Mouse (Mus musculus): ENCODE measurements around the gene Dctn2. TPM values are rescaled to one million over a fixed set of nuclear protein-coding genes. Genes with fewer than 3 reads are reported as not detected.

Dctn2 gene
- polyA plus RNA-seq (2014; fragmentation: Nextera tagmentation; extraction: Ambion mirVana), result 196 and 206 TPM in 2 replicates

DNA sequence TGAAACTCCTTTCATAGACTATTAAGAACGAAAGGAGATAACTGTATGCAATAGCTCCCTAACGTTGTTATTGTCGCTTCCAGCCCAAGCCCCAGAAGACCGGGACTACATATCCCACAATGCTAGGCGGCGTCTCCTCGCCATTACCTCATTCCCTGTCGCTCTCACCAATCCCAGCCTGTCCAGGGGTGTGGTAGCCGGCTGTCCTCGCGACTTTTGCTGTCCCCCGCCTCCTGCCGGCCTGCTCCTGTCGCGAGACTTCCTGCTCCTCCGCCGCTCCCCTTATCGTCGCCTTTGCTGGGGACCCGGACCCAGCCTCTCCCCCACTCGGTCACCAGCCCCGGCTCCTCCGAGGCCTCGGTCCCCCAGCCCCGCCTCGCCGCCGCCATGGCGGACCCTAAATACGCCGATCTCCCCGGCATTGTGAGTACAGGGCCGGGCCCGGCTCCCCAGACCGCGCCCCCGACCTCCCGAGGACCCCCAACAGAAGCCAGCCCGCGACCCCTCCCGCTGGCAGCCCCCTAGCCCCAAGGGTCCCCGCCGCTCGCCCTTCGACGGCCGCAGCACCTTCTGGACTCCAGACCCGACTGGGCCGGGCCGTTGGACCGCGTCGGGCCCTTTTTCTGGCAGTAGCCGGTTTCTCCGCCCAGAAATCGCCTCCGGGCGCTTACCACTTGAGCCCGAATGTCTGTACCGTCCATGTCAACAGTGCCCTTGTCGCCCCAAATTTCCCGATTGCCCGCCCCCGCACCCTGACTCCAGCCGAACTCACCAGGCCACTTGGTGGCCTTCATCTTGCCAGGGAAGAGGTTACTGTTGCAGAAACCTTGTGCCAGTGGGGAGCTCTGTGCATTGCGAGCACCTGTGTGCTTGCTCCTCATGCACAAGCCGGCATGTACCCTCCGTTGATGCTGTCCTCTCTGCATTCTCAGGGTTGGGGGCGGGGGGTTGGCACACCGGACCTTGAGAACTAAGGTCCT, at the start of gene Dctn2:
TSS of gene Dctn2 (plus strand) at position 257 of the 980 bp plus-strand sequence.
- Histone ChIP-seq H3K36me3 (ENCODE audit: control insufficient read depth, insufficient read depth, low read length) (peaks cover 3% of the 10 kb centered on the region; the same call in 1 of the 2 replicates), H3K4me3 (ENCODE audit: low read depth, low read length) (peak within 1 kb of the TSS; percentile 98), H3K9ac (ENCODE audit: low read length) (peak within 1 kb of the TSS; percentile 99), H3K9me3 (ENCODE audit: control insufficient read depth, low read length) (no peaks in the 10 kb centered on the region), H3K4me2 (peak within 1 kb of the TSS; percentile 96), H3K27me3 (ENCODE audit: control insufficient read depth, insufficient read depth, low read length) (peaks cover 21% of the 10 kb centered on the region), H3K27ac (ENCODE audit: low read depth, low read length) (peak within 1 kb of the TSS; percentile 71), H3K4me1 (ENCODE audit: control insufficient read depth, insufficient read depth, low read length) (peaks cover 13% of the 10 kb centered on the region)
- ATAC-seq (ENCODE audit: low FRiP score), result peak; percentile 98
- peak; percentile 98 for DNase-seq (ENCODE audit: low spot score, missing footprints)
- WGBS, result under 1% methylated on average over 70 of the region's 70 CpGs

DNA sequence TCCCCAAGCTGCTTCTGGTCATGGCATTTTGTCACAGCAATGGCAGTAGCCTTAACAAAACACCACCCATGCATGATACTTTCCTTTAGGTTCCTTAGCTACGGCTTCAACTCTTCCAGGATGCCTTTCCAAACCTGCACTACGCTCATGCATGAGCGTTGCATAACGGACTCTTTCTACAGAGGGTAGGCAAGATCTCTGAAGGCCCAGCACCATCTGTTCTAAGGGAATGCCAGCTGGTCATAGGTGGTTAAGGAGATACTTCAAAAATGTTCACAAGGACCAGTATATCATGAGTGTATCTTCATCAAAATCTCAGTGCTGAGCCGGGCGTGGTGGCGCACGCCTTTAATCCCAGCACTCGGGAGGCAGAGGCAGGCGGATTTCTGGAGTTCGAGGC, 49.7 kb upstream of the Dctn2 start:
- H3K36me3 ChIP-seq (ENCODE audit: control insufficient read depth, insufficient read depth, low read length), result no peaks in the 10 kb centered on the region
- ATAC-seq (ENCODE audit: low FRiP score), result no peak
- no peak overlapping the region for H3K27ac ChIP-seq (ENCODE audit: low read depth, low read length)
- H3K9me3 ChIP-seq (ENCODE audit: control insufficient read depth, low read length), result no peaks in the 10 kb centered on the region
- no peak for DNase-seq (ENCODE audit: low spot score, missing footprints)
- no peak overlapping the region for H3K4me3 ChIP-seq (ENCODE audit: low read depth, low read length)
- 95% methylated on average over 11 of the region's 11 CpGs for WGBS
- no peaks in the 10 kb centered on the region for H3K27me3 ChIP-seq (ENCODE audit: control insufficient read depth, insufficient read depth, low read length)
- no peaks in the 10 kb centered on the region for H3K4me1 ChIP-seq (ENCODE audit: control insufficient read depth, insufficient read depth, low read length)
- no peak overlapping the region for H3K9ac ChIP-seq (ENCODE audit: low read length)
- H3K4me2 ChIP-seq, result no peak overlapping the region

DNA sequence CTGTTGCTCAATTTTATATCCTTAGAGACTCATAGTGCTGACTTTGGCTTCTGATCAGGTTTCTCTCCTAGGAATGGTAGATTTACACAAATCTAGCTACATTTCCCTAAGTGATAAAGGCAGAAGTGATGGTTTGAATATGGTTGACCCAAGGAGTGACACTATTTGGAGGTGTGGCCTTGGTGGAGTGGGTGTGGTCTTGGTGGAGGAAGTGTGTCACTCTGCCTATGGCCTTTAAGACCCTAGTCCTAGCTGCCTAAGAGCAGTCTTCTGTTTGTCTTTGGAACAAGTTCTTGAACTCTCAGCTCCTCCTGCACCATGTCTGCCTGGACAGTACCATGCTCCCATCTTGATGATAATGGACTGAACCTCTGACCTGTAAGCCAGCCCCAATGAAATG, 49.0 kb upstream of the Dctn2 start:
- no peaks in the 10 kb centered on the region for H3K36me3 ChIP-seq (ENCODE audit: control insufficient read depth, insufficient read depth, low read length)
- no peaks in the 10 kb centered on the region for H3K9me3 ChIP-seq (ENCODE audit: control insufficient read depth, low read length)
- H3K4me1 ChIP-seq (ENCODE audit: control insufficient read depth, insufficient read depth, low read length), result no peaks in the 10 kb centered on the region
- DNase-seq (ENCODE audit: low spot score, missing footprints), result no peak
- no peak overlapping the region for H3K27ac ChIP-seq (ENCODE audit: low read depth, low read length)
- ATAC-seq (ENCODE audit: low FRiP score), result no peak
- H3K4me3 ChIP-seq (ENCODE audit: low read depth, low read length), result no peak overlapping the region
- H3K4me2 ChIP-seq, result no peak overlapping the region
- H3K9ac ChIP-seq (ENCODE audit: low read length), result no peak overlapping the region
- no peaks in the 10 kb centered on the region for H3K27me3 ChIP-seq (ENCODE audit: control insufficient read depth, insufficient read depth, low read length)

DNA sequence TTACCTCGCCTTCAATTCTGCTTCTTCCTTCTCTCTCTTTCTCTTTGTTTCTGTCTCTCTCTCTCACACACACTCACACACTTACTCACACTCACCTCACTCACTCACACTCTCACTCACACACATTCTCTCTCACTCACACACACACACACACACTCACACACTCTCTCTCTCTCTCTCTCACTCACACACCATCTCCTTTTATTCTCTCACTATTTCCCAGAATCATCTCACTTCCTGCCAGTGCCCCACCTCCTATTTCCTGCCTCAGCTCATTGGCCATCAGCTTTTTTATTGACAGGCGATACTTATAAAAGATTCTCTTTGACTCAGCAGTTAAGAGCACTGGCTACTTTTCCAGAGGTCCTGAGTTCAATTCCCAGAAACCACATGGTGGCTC, 47.8 kb upstream of the Dctn2 start:
- Histone ChIP-seq H3K4me3 (ENCODE audit: low read depth, low read length) (no peak overlapping the region), H3K4me2 (no peak overlapping the region), H3K9ac (ENCODE audit: low read length) (no peak overlapping the region), H3K36me3 (ENCODE audit: control insufficient read depth, insufficient read depth, low read length) (no peaks in the 10 kb centered on the region), H3K4me1 (ENCODE audit: control insufficient read depth, insufficient read depth, low read length) (no peaks in the 10 kb centered on the region), H3K27ac (ENCODE audit: low read depth, low read length) (no peak overlapping the region), H3K27me3 (ENCODE audit: control insufficient read depth, insufficient read depth, low read length) (no peaks in the 10 kb centered on the region), H3K9me3 (ENCODE audit: control insufficient read depth, low read length) (no peaks in the 10 kb centered on the region)
- WGBS, result 89% methylated on average over 2 of the region's 2 CpGs
- DNase-seq (ENCODE audit: low spot score, missing footprints) (no peak), ATAC-seq (ENCODE audit: low FRiP score) (no peak)

DNA sequence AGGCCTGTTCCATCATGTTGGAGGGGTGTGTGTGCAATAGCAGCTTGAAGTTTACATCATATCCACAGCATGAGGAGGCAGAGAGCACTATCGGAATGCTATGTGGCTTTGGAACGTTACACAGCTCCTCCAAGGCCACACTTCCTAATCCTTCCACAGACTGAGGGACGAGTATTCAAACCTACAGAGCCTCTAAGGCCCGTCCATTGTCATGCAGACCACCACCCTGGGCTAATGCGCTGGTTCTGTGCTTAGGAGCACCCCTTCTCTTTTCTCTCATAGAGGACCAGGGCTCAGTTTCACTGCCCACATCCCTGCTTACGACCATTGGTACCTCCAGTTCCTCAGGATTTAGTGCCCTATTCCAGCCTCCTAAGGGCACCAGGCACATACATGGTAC, 41.0 kb upstream of the Dctn2 start:
- WGBS, result 25% methylated on average over 6 of the region's 6 CpGs
- Histone ChIP-seq H3K9ac (ENCODE audit: low read length) (no peak overlapping the region), H3K4me3 (ENCODE audit: low read depth, low read length) (no peak overlapping the region), H3K9me3 (ENCODE audit: control insufficient read depth, low read length) (no peaks in the 10 kb centered on the region), H3K4me2 (no peak overlapping the region), H3K4me1 (ENCODE audit: control insufficient read depth, insufficient read depth, low read length) (no peaks in the 10 kb centered on the region), H3K27ac (ENCODE audit: low read depth, low read length) (no peak overlapping the region), H3K27me3 (ENCODE audit: control insufficient read depth, insufficient read depth, low read length) (no peaks in the 10 kb centered on the region; the same call in 1 of the 2 replicates), H3K36me3 (ENCODE audit: control insufficient read depth, insufficient read depth, low read length) (no peaks in the 10 kb centered on the region)
- no peak for ATAC-seq (ENCODE audit: low FRiP score)
- DNase-seq (ENCODE audit: low spot score, missing footprints), result no peak

DNA sequence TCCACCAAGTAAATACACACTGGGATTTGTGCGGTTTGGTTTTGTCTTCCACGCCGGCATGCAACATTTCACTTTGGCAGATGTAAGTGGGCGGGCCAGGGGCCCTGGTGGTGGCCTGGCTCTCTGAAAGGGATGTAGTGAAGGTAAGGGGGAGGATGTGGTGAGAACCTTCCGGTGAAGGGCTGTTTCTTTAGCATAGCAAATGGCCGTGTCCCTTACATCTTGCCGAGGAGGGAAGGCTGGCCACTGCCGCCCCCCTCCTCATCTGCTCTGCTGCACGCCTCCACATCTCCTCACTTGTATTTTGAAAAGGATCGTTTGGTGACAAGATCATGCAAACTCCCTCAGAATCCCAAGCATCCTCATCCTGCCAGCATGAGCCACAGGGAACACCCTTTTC, 40.4 kb upstream of the Dctn2 start:
- DNase-seq (ENCODE audit: low spot score, missing footprints) (no peak), ATAC-seq (ENCODE audit: low FRiP score) (no peak)
- Histone ChIP-seq H3K4me1 (ENCODE audit: control insufficient read depth, insufficient read depth, low read length) (no peaks in the 10 kb centered on the region), H3K27ac (ENCODE audit: low read depth, low read length) (no peak overlapping the region), H3K9me3 (ENCODE audit: control insufficient read depth, low read length) (no peaks in the 10 kb centered on the region), H3K27me3 (ENCODE audit: control insufficient read depth, insufficient read depth, low read length) (no peaks in the 10 kb centered on the region; the same call in 1 of the 2 replicates), H3K4me3 (ENCODE audit: low read depth, low read length) (no peak overlapping the region), H3K9ac (ENCODE audit: low read length) (no peak overlapping the region), H3K36me3 (ENCODE audit: control insufficient read depth, insufficient read depth, low read length) (no peaks in the 10 kb centered on the region), H3K4me2 (no peak overlapping the region)
- WGBS, result 29% methylated on average over 10 of the region's 10 CpGs

DNA sequence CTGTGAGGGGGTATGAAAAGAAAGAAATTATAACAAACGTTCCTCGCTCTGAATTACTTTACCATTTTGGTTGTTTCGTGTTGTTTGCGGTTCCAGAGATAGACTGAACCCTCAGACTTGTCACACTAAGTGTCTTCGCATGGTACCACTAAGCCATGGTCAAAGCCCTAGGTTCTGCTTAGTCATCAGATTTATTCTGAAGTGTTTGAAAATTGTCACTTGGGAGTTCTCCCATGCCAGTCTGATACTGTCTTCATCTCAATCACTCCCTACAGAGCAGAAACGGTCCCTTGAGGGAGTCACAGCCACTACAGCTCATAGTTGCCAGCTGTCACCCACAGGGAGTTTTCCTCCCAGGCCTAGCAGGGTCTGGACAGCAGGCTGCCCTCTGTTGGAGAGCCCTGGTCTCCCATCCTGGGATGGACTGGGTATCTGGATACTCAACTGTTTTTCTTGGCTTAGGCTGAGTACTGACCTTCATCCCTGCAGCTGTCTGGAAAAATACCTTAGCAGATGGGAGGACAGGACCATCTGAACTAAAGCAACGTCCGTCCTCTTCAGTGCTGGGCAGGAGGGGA, 39.8 kb upstream of the Dctn2 start:
- Histone ChIP-seq H3K4me2 (no peak overlapping the region), H3K9me3 (ENCODE audit: control insufficient read depth, low read length) (no peaks in the 10 kb centered on the region), H3K27me3 (ENCODE audit: control insufficient read depth, insufficient read depth, low read length) (no peaks in the 10 kb centered on the region; the same call in 1 of the 2 replicates), H3K4me1 (ENCODE audit: control insufficient read depth, insufficient read depth, low read length) (no peaks in the 10 kb centered on the region), H3K36me3 (ENCODE audit: control insufficient read depth, insufficient read depth, low read length) (no peaks in the 10 kb centered on the region), H3K4me3 (ENCODE audit: low read depth, low read length) (no peak overlapping the region), H3K9ac (ENCODE audit: low read length) (no peak overlapping the region), H3K27ac (ENCODE audit: low read depth, low read length) (no peak overlapping the region)
- DNase-seq (ENCODE audit: low spot score, missing footprints), result no peak
- 75% methylated on average over 8 of the region's 8 CpGs for WGBS
- peak; percentile 35; the same call in 1 of the 2 replicates for ATAC-seq (ENCODE audit: low FRiP score)

DNA sequence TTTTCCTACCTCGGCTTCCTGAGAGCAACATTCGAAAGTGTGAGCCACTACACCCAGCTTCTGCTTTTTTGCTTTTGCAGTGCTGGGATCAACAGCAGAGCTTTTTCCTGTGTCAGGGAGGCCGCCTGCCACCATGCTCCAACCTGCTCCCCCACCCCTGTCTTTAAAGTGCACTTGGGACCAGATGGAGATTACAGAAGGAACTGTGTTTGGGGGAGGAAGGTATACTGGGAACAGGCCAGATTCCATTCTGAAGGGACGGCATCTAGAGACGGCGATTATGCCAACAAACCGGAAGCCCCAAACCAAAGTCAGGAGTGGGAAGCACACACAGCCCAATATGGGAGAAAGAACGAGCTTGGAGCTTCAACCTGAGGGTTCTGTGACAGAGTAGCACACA, 39.0 kb upstream of the Dctn2 start:
- Histone ChIP-seq H3K4me3 (ENCODE audit: low read depth, low read length) (no peak overlapping the region), H3K4me2 (no peak overlapping the region), H3K9me3 (ENCODE audit: control insufficient read depth, low read length) (no peaks in the 10 kb centered on the region), H3K9ac (ENCODE audit: low read length) (no peak overlapping the region), H3K27ac (ENCODE audit: low read depth, low read length) (no peak overlapping the region), H3K27me3 (ENCODE audit: control insufficient read depth, insufficient read depth, low read length) (no peaks in the 10 kb centered on the region; the same call in 1 of the 2 replicates), H3K4me1 (ENCODE audit: control insufficient read depth, insufficient read depth, low read length) (no peaks in the 10 kb centered on the region), H3K36me3 (ENCODE audit: control insufficient read depth, insufficient read depth, low read length) (no peaks in the 10 kb centered on the region)
- ATAC-seq (ENCODE audit: low FRiP score) (no peak), DNase-seq (ENCODE audit: low spot score, missing footprints) (no peak)
- 80% methylated on average over 8 of the region's 8 CpGs for WGBS

DNA sequence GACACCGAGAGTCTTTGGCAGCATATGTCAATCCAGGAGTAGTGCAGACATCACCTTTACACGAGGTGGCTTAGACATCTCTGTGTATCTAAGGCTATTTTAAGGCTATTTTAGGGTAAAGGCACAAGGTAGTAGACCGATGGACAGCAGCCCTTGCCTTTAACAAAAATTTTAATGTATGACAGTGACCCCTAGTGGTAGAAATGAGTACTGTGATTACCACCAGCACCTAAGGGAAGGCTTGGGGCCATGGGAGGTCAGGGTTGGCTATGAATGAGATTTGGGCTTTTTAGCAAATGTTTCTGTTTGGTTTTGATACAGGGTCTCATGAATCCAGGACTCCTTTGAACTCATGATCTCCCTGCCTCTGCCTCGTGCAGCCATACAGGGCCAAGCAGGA, 37.3 kb upstream of the Dctn2 start:
- Histone ChIP-seq H3K4me2 (no peak overlapping the region), H3K27ac (ENCODE audit: low read depth, low read length) (no peak overlapping the region), H3K4me1 (ENCODE audit: control insufficient read depth, insufficient read depth, low read length) (no peaks in the 10 kb centered on the region), H3K36me3 (ENCODE audit: control insufficient read depth, insufficient read depth, low read length) (no peaks in the 10 kb centered on the region), H3K9ac (ENCODE audit: low read length) (no peak overlapping the region), H3K27me3 (ENCODE audit: control insufficient read depth, insufficient read depth, low read length) (no peaks in the 10 kb centered on the region; the same call in 1 of the 2 replicates), H3K9me3 (ENCODE audit: control insufficient read depth, low read length) (no peaks in the 10 kb centered on the region), H3K4me3 (ENCODE audit: low read depth, low read length) (no peak overlapping the region)
- 24% methylated on average over 4 of the region's 4 CpGs for WGBS
- DNase-seq (ENCODE audit: low spot score, missing footprints) (peak; percentile 95), ATAC-seq (ENCODE audit: low FRiP score) (peak; percentile 61; the same call in 1 of the 2 replicates)

All from midbrain, embryonic 11.5 days (tissue).